Mouse (Mus musculus) MEL (cell line): ENCODE measurements at regions not wholly inside any gene's neighbourhood (a gene's known extent, or its start where the extent isn't known, plus 50 kb on each side); places are given as distances from the start of the nearest gene placed in this dataset.

ENCODE experiments used
- DNase-seq: peaks from one replicate; pipeline ENCODE4 v3.0.0; 2011; ENCODE audit warnings: low read depth, low spot score
- H3K27ac ChIP-seq: 2 replicates; pipeline ENCODE4 v1.5.1; 2012; ENCODE audit warnings: low read depth, mild to moderate bottlenecking, control low read depth, low read length, moderate library complexity; ENCODE audit not compliant: control insufficient read depth
- H3K27me3 ChIP-seq, 2 experiments: fragments of 150-350 bp in 1 of 2; sonication (generic) in 1 of 2; 2 replicates each; pipeline ENCODE4 v1.6.1; 2012; ENCODE audit warnings: low read length in 2 of 2, mild to moderate bottlenecking in 2 of 2, improper control_type of control experiment in 1 of 2, moderate library complexity in 1 of 2; ENCODE audit not compliant: insufficient read depth in 2 of 2, control insufficient read depth in 1 of 2
- H3K36me3 ChIP-seq, 2 experiments: 2 replicates each; pipeline ENCODE4 v1.6.1; 2012 to 2014; ENCODE audit warnings: low read length in 2 of 2, improper control_type of control experiment in 1 of 2, inconsistent platforms in 1 of 2, mild to moderate bottlenecking in 1 of 2; ENCODE audit not compliant: insufficient read depth in 2 of 2, control insufficient read depth in 1 of 2
- H3K4me1 ChIP-seq, 2 experiments: fragments of 150-350 bp in 1 of 2; sonication (generic) in 1 of 2; 2 replicates each; pipeline ENCODE4 v1.6.1; 2012; ENCODE audit warnings: low read length in 2 of 2, improper control_type of control experiment in 1 of 2, mild to moderate bottlenecking in 1 of 2; ENCODE audit not compliant: insufficient read depth in 2 of 2, control insufficient read depth in 1 of 2
- H3K4me3 ChIP-seq, 2 experiments: fragments of 150-350 bp in 1 of 2; sonication (generic) in 1 of 2; 2 replicates each; pipeline ENCODE4 v1.5.1; 2012; ENCODE audit warnings: low read depth in 2 of 2, low read length in 2 of 2, mild to moderate bottlenecking in 2 of 2, moderate library complexity in 2 of 2, control low read depth in 1 of 2, improper control_type of control experiment in 1 of 2; ENCODE audit not compliant: control insufficient read depth in 1 of 2, insufficient read depth in 1 of 2
- H3K79me2 ChIP-seq: 2 replicates; pipeline ENCODE4 v1.6.1; 2012; ENCODE audit warnings: mild to moderate bottlenecking, low read length, moderate library complexity; ENCODE audit not compliant: control insufficient read depth, poor library complexity, insufficient read depth
- H3K9ac ChIP-seq: 2 replicates; pipeline ENCODE4 v1.6.1; 2012; ENCODE audit warnings: low read depth, mild to moderate bottlenecking, control low read depth, low read length, moderate library complexity; ENCODE audit not compliant: control insufficient read depth, poor library complexity, severe bottlenecking
- H3K9me3 ChIP-seq: fragments of 150-350 bp; sonication (generic); replicated peaks from 2 replicates; pipeline ENCODE4 v1.6.1; 2012; ENCODE audit warnings: mild to moderate bottlenecking, low read length, improper control_type of control experiment, moderate library complexity; ENCODE audit not compliant: insufficient read depth
- CHD2 ChIP-seq: IDR thresholded peaks from 2 replicates; pipeline ENCODE4 v1.6.1; 2011; ENCODE audit warnings: low read length, improper control_type of control experiment
- E2F4 ChIP-seq: IDR thresholded peaks from 2 replicates; pipeline ENCODE4 v1.6.1; 2011; ENCODE audit warnings: low read depth, low read length, improper control_type of control experiment, borderline replicate concordance
- GABPA ChIP-seq: IDR thresholded peaks from 2 replicates; pipeline ENCODE4 v1.6.1; 2012; ENCODE audit warnings: low read depth, mild to moderate bottlenecking, inconsistent platforms, low read length, improper control_type of control experiment, moderate library complexity
- GATA1 ChIP-seq: IDR thresholded peaks from 2 replicates; pipeline ENCODE4 v1.6.1; 2011; ENCODE audit warnings: low read depth, low read length, improper control_type of control experiment
- HCFC1 ChIP-seq: IDR thresholded peaks from 2 replicates; pipeline ENCODE4 v1.6.1; 2012; ENCODE audit warnings: low read depth, mild to moderate bottlenecking, inconsistent platforms, low read length, improper control_type of control experiment, moderate library complexity
- MAFK ChIP-seq: IDR thresholded peaks from 2 replicates; pipeline ENCODE4 v1.6.1; 2011; ENCODE audit warnings: low read depth, mild to moderate bottlenecking, low read length, improper control_type of control experiment, borderline replicate concordance
- MAX ChIP-seq: IDR thresholded peaks from 2 replicates; pipeline ENCODE4 v1.6.1; 2011; ENCODE audit warnings: low read length, improper control_type of control experiment
- MAZ ChIP-seq: IDR thresholded peaks from 2 replicates; pipeline ENCODE4 v1.6.1; 2012; ENCODE audit warnings: low read depth, mild to moderate bottlenecking, inconsistent platforms, low read length, improper control_type of control experiment
- MEF2A ChIP-seq: IDR thresholded peaks from 2 replicates; pipeline ENCODE4 v1.6.1; 2014; ENCODE audit warnings: low read depth, mild to moderate bottlenecking, inconsistent platforms, low read length, improper control_type of control experiment; ENCODE audit not compliant: poor library complexity, insufficient replicate concordance, severe bottlenecking; ENCODE audit errors: extremely low read depth
- MXI1 ChIP-seq: IDR thresholded peaks from 2 replicates; pipeline ENCODE4 v1.6.1; 2011; ENCODE audit warnings: mild to moderate bottlenecking, low read depth, low read length, improper control_type of control experiment
- MYB ChIP-seq: IDR thresholded peaks from 2 replicates; pipeline ENCODE4 v1.6.1; 2011; ENCODE audit warnings: mild to moderate bottlenecking, low read depth, low read length, improper control_type of control experiment
- NRF1 ChIP-seq: IDR thresholded peaks from 2 replicates; pipeline ENCODE4 v1.6.1; 2014; ENCODE audit warnings: low read depth, mild to moderate bottlenecking, inconsistent platforms, low read length, improper control_type of control experiment, moderate library complexity; ENCODE audit not compliant: poor library complexity, insufficient read depth, severe bottlenecking
- POLR2AphosphoS2 ChIP-seq: IDR thresholded peaks from 2 replicates; pipeline ENCODE4 v1.6.1; 2011; ENCODE audit warnings: low read length, improper control_type of control experiment
- RAD21 ChIP-seq: IDR thresholded peaks from 2 replicates; pipeline ENCODE4 v1.6.1; 2011; ENCODE audit warnings: mild to moderate bottlenecking, low read depth, low read length, improper control_type of control experiment
- TAL1 ChIP-seq: IDR thresholded peaks from 2 replicates; pipeline ENCODE4 v1.6.1; 2012; ENCODE audit warnings: mild to moderate bottlenecking, inconsistent platforms, low read length, moderate library complexity, mixed read lengths
- UBTF ChIP-seq: IDR thresholded peaks from 2 replicates; pipeline ENCODE4 v1.6.1; 2012; ENCODE audit warnings: low read depth, mild to moderate bottlenecking, inconsistent platforms, low read length, improper control_type of control experiment, moderate library complexity, borderline replicate concordance; ENCODE audit not compliant: insufficient read depth
- USF1 ChIP-seq: IDR thresholded peaks from 2 replicates; pipeline ENCODE4 v1.6.1; 2014; ENCODE audit warnings: low read depth, mild to moderate bottlenecking, inconsistent platforms, low read length, improper control_type of control experiment, moderate library complexity
- USF2 ChIP-seq, 2 experiments: IDR thresholded peaks; 2 replicates each; pipeline ENCODE4 v1.6.1; 2011 to 2012; ENCODE audit warnings: improper control_type of control experiment in 2 of 2, low read length in 2 of 2, borderline replicate concordance in 1 of 2, inconsistent platforms in 1 of 2, low read depth in 1 of 2, mild to moderate bottlenecking in 1 of 2; ENCODE audit not compliant: insufficient read depth in 1 of 2
- ZMIZ1 ChIP-seq: IDR thresholded peaks from 2 replicates; pipeline ENCODE4 v1.6.1; 2012; ENCODE audit warnings: low read depth, mild to moderate bottlenecking, inconsistent platforms, low read length, improper control_type of control experiment, moderate library complexity
- ZNF384 ChIP-seq: IDR thresholded peaks from 2 replicates; pipeline ENCODE4 v1.6.1; 2012; ENCODE audit warnings: low read depth, mild to moderate bottlenecking, inconsistent platforms, low read length, improper control_type of control experiment

DNA sequence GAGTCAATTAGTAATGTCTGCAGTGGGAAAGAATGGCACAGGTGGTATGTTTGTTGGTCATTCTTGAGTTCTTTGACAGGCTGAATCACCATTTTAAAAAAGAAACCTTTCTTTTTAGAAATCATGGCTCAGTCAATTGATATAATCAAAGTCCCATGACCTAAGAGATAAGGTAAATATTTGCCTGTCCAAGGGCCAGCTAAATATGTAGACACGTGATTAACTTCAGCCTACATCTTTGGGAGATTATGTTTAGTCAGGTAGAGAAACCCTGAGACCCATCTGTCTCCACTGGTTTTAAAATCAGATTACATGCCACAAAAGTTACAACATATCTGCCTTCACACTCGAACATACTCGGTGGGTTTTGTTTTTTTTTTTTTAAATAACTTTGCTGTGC is 128.6 kb upstream of the Kazn start:
- no peak overlapping the region for H3K27ac ChIP-seq
- H3K27me3 ChIP-seq, result no peaks in the 10 kb centered on the region
- no peaks in the 10 kb centered on the region for H3K36me3 ChIP-seq
- H3K9ac ChIP-seq, result no peak overlapping the region
- TF ChIP-seq E2F4 (no peak), MYB (no peak), MXI1 (no peak), CHD2 (no peak), USF2 (IDR thresholded peaks at IDR 0.05; ENCODE audit: borderline replicate concordance in 1 of 2, insufficient read depth in 1 of 2, low read depth in 1 of 2, low read length in 2 of 2) (no peak), GATA1 (no peak), ZNF384 (no peak), MAX (no peak), POLR2AphosphoS2 (no peak), MAZ (no peak), ZMIZ1 (no peak), RAD21 (no peak), MAFK (no peak), MEF2A (no peak), NRF1 (no peak)
- H3K9me3 ChIP-seq, result no peaks in the 10 kb centered on the region
- H3K4me3 ChIP-seq, result no peak overlapping the region
- H3K79me2 ChIP-seq, result no peaks in the 10 kb centered on the region
- no peak for DNase-seq
- H3K4me1 ChIP-seq, result no peaks in the 10 kb centered on the region

DNA sequence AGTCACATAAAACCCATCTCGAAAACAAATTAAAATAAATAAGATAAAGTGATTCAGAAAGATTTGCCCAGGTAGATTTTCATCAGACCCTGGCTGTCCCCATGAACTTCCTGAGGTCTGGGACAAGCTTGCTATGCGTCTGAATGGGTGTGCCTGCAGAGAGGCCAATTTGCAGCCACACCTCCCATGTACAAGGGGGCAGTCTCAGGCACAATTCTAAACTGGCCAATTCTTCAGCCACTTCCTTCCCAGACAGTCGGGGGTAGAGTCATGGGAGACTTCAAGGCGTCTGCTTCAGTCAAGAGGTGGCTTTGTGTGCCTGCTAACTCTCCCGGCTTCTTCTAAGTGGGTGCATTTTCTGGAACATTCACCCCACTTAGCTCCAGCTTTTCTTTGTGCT is 122.9 kb upstream of the Kazn start:
- H3K27me3 ChIP-seq, result no peaks in the 10 kb centered on the region
- H3K79me2 ChIP-seq, result no peaks in the 10 kb centered on the region
- DNase-seq, result no peak
- no peaks in the 10 kb centered on the region for H3K4me1 ChIP-seq
- no peaks in the 10 kb centered on the region for H3K36me3 ChIP-seq
- H3K9ac ChIP-seq, result no peak overlapping the region
- no peak for TF ChIP-seq HCFC1
- TF ChIP-seq GABPA, result no peak
- no peak for TF ChIP-seq GATA1
- TF ChIP-seq UBTF, result no peak
- TF ChIP-seq TAL1, result no peak
- no peak for TF ChIP-seq USF1
- no peak overlapping the region for H3K27ac ChIP-seq
- H3K9me3 ChIP-seq, result no peaks in the 10 kb centered on the region; the same call in 1 of the 2 replicates
- H3K4me3 ChIP-seq, result no peak overlapping the region
